ENCODE assay signal across 8 mouse cellular contexts in the genomic region with DNA sequence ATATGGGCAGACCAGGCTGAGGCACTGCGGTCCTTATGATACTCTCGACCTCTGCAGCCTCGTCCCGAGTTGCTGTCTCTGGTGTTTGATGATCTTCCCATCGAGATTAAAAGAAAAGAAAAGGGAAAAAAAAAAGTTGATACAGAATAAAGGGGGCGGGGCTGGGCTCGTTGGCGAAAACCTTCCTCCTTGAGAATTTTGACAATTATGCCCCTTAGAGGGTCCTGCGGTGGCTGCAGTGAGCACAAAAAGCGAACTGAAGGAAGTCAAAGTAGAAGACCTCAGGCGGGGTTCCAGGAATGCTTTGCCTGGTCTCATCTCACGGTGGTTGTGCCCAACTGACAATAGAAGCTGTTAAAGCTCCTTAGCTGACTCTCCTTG. TPM values are rescaled to one million over a fixed set of nuclear protein-coding genes. Genes with fewer than 3 reads are reported as not detected.
A peak's percentile ranks its signal among the peaks of the same experiment; 100 is the strongest.
DNase-seq lines count a peak whose midpoint lies in the region; ATAC-seq lines count a peak whose summit lies in the region.

No protein-coding gene starts in this region.

- no peak for DNase-seq in lung, postnatal 10 days
- no peak for DNase-seq in embryonic facial prominence, embryonic 14.5 days (ENCODE audit: low spot score)
- no peak for DNase-seq in adrenal gland, adult 18-20 months (ENCODE audit: low spot score in 2 of 2)
- DNase-seq in retina, postnatal 1 day, result no peak

- H3K9me3 ChIP-seq in lung, embryonic 15.5 days, result no peaks in the 10 kb centered on the region
- H3K9me3 ChIP-seq in embryonic facial prominence, embryonic 14.5 days (ENCODE audit: control insufficient read depth, low read length), result no peaks in the 10 kb centered on the region
- no peaks in the 10 kb centered on the region for H3K9me3 ChIP-seq in intestine, embryonic 15.5 days
- H3K9me3 ChIP-seq in neural tube, embryonic 13.5 days, result no peaks in the 10 kb centered on the region

- no peak for ATAC-seq in lung, embryonic 15.5 days (ENCODE audit: borderline replicate concordance, extremely low read depth, low FRiP score, low TSS enrichment)
- no peak for ATAC-seq in embryonic facial prominence, embryonic 14.5 days (ENCODE audit: low read depth)
- ATAC-seq in intestine, embryonic 15.5 days, result no peak
- ATAC-seq in neural tube, embryonic 13.5 days (ENCODE audit: low read depth), result no peak
- no peak for ATAC-seq in inflammation-experienced regulatory T-cells, adult 6 months

- H3K27me3 ChIP-seq in lung, embryonic 15.5 days, result no peaks in the 10 kb centered on the region
- H3K27me3 ChIP-seq in embryonic facial prominence, embryonic 14.5 days (replicated peaks; ENCODE audit: control insufficient read depth, insufficient read depth, low read length), result no peaks in the 10 kb centered on the region
- H3K27me3 ChIP-seq in intestine, embryonic 15.5 days (replicated peaks), result no peaks in the 10 kb centered on the region
- no peaks in the 10 kb centered on the region for H3K27me3 ChIP-seq in neural tube, embryonic 13.5 days

- peak overlapping the region; percentile 72 for H3K4me3 ChIP-seq in lung, embryonic 15.5 days
- H3K4me3 ChIP-seq in embryonic facial prominence, embryonic 14.5 days (ENCODE audit: low read depth, low read length), result peak overlapping the region; percentile 92
- peak overlapping the region; percentile 71 for H3K4me3 ChIP-seq in intestine, embryonic 15.5 days (replicated peaks)
- H3K4me3 ChIP-seq in neural tube, embryonic 13.5 days, result peak overlapping the region; percentile 96

- H3K9ac ChIP-seq in lung, embryonic 15.5 days, result peak overlapping the region; percentile 83
- peak overlapping the region; percentile 85 for H3K9ac ChIP-seq in embryonic facial prominence, embryonic 14.5 days (ENCODE audit: low read depth, low read length)
- peak overlapping the region; percentile 78 for H3K9ac ChIP-seq in intestine, embryonic 15.5 days
- peak overlapping the region; percentile 91 for H3K9ac ChIP-seq in neural tube, embryonic 13.5 days

- H3K4me1 ChIP-seq in lung, embryonic 15.5 days, result peaks cover 51% of the 10 kb centered on the region
- peaks cover 28% of the 10 kb centered on the region for H3K4me1 ChIP-seq in embryonic facial prominence, embryonic 14.5 days (ENCODE audit: control insufficient read depth, insufficient read depth, low read length)
- peaks cover 32% of the 10 kb centered on the region for H3K4me1 ChIP-seq in intestine, embryonic 15.5 days (replicated peaks)
- H3K4me1 ChIP-seq in neural tube, embryonic 13.5 days (replicated peaks), result peaks cover 45% of the 10 kb centered on the region

- peak overlapping the region; percentile 98 for H3K27ac ChIP-seq in lung, embryonic 15.5 days
- peak overlapping the region; percentile 92 for H3K27ac ChIP-seq in embryonic facial prominence, embryonic 14.5 days (replicated peaks; ENCODE audit: low read depth, low read length)
- H3K27ac ChIP-seq in intestine, embryonic 15.5 days, result peak overlapping the region; percentile 98
- peak overlapping the region; percentile 98 for H3K27ac ChIP-seq in neural tube, embryonic 13.5 days (replicated peaks)

- H3K36me3 ChIP-seq in lung, embryonic 15.5 days, result 0 out of 2 replicates have a peak, but pooled peaks cover 2% of the 10 kb centered on the region
- H3K36me3 ChIP-seq in embryonic facial prominence, embryonic 14.5 days (ENCODE audit: control insufficient read depth, insufficient read depth, low read length), result peaks cover 22% of the 10 kb centered on the region; the same call in 1 of the 2 replicates
- H3K36me3 ChIP-seq in intestine, embryonic 15.5 days, result no peaks in the 10 kb centered on the region; the same call in 1 of the 2 replicates
- peaks cover 26% of the 10 kb centered on the region for H3K36me3 ChIP-seq in neural tube, embryonic 13.5 days

- peak overlapping the region; percentile 96 for H3K4me2 ChIP-seq in lung, embryonic 15.5 days
- peak overlapping the region; percentile 99 for H3K4me2 ChIP-seq in embryonic facial prominence, embryonic 14.5 days (ENCODE audit: low read depth, low read length)
- peak overlapping the region; percentile 98 for H3K4me2 ChIP-seq in intestine, embryonic 15.5 days (replicated peaks)
- peak overlapping the region; percentile 90 for H3K4me2 ChIP-seq in neural tube, embryonic 13.5 days

- 1% methylated on average over 12 of the region's 12 CpGs for WGBS in lung, embryonic 15.5 days
- WGBS in embryonic facial prominence, embryonic 14.5 days, result under 1% methylated on average over 12 of the region's 12 CpGs
- WGBS in intestine, embryonic 15.5 days, result 1% methylated on average over 12 of the region's 12 CpGs
- 1% methylated on average over 12 of the region's 12 CpGs for WGBS in neural tube, embryonic 13.5 days

RNA-seq across cellular contexts. Expression of a gene that starts 0.9 kb away (rescaled TPM):
- 22.0 and 22.3 TPM in 2 replicates for polyA plus RNA-seq in lung, embryonic 15.5 days (2015; fragmentation: Nextera tagmentation; extraction: Ambion mirVana)
- 18.8 and 20.8 TPM in 2 replicates for polyA plus RNA-seq in embryonic facial prominence, embryonic 14.5 days (2014; fragmentation: Nextera tagmentation; extraction: Ambion mirVana)
- 29.3 and 30.4 TPM in 2 replicates for polyA plus RNA-seq in intestine, embryonic 15.5 days (2015; fragmentation: Nextera tagmentation; extraction: Ambion mirVana)
- 38.3 and 41.3 TPM in 2 replicates for polyA plus RNA-seq in neural tube, embryonic 13.5 days (2015; fragmentation: Nextera tagmentation; extraction: Ambion mirVana)
- polyA plus RNA-seq in inflammation-experienced regulatory T-cells, adult 6 months (2017; shearing (Covaris generic)), result 10 to 100 TPM; 17.0 to 24.0 (median 20.1) TPM
- total RNA-seq in adrenal gland, adult 18-20 months (2021), result 10 to 100 TPM; 33.9 to 39.0 TPM

RNA-seq across cellular contexts. Expression of a gene that starts 1.0 kb away (rescaled TPM):
- 26.0 and 28.2 TPM in 2 replicates for polyA plus RNA-seq in lung, embryonic 15.5 days (2015; fragmentation: Nextera tagmentation; extraction: Ambion mirVana)
- polyA plus RNA-seq in embryonic facial prominence, embryonic 14.5 days (2014; fragmentation: Nextera tagmentation; extraction: Ambion mirVana), result 28.4 and 31.1 TPM in 2 replicates
- polyA plus RNA-seq in intestine, embryonic 15.5 days (2015; fragmentation: Nextera tagmentation; extraction: Ambion mirVana), result 27.3 TPM in 2 replicates
- polyA plus RNA-seq in neural tube, embryonic 13.5 days (2015; fragmentation: Nextera tagmentation; extraction: Ambion mirVana), result 85.3 and 86.7 TPM in 2 replicates
- polyA plus RNA-seq in inflammation-experienced regulatory T-cells, adult 6 months (2017; shearing (Covaris generic)), result 10 to 100 TPM in 2 of 3 experiments, 1 to 10 TPM in 1; 9.7 to 12.0 (median 10.1) TPM
- total RNA-seq in adrenal gland, adult 18-20 months (2021), result 10 to 100 TPM; 32.6 to 34.3 TPM

RNA-seq across cellular contexts. Expression of a gene that starts 18.2 kb away (rescaled TPM):
- 0.08 and 0.09 TPM in 2 replicates for polyA plus RNA-seq in lung, embryonic 15.5 days (2015; fragmentation: Nextera tagmentation; extraction: Ambion mirVana)
- polyA plus RNA-seq in embryonic facial prominence, embryonic 14.5 days (2014; fragmentation: Nextera tagmentation; extraction: Ambion mirVana), result 0.22 and 0.78 TPM in 2 replicates
- polyA plus RNA-seq in intestine, embryonic 15.5 days (2015; fragmentation: Nextera tagmentation; extraction: Ambion mirVana), result not detected in 2 replicates
- polyA plus RNA-seq in neural tube, embryonic 13.5 days (2015; fragmentation: Nextera tagmentation; extraction: Ambion mirVana), result 0.18 TPM in 1 of 2 replicates, not detected in the other
- not detected for polyA plus RNA-seq in inflammation-experienced regulatory T-cells, adult 6 months (2017; shearing (Covaris generic))
- not detected for total RNA-seq in adrenal gland, adult 18-20 months (2021)
